ENCODE assay signal across 8 mouse cellular contexts in genomic region chr10:56486584-56486983, GRCm38 (mm10).
DNase-seq lines count a peak whose midpoint lies in the region; ATAC-seq lines count a peak whose summit lies in the region.

No protein-coding gene starts in this region.

- no peaks in the 10 kb centered on the region for H3K9me3 ChIP-seq in embryonic facial prominence, embryonic 13.5 days
- H3K9me3 ChIP-seq in embryonic facial prominence, embryonic 10.5 days, result no peaks in the 10 kb centered on the region
- H3K9me3 ChIP-seq in heart, embryonic 14.5 days (ENCODE audit: control insufficient read depth, low read length), result no peaks in the 10 kb centered on the region

- H3K27ac ChIP-seq in embryonic facial prominence, embryonic 13.5 days, result no peak overlapping the region
- no peak overlapping the region for H3K27ac ChIP-seq in embryonic facial prominence, embryonic 10.5 days (replicated peaks)
- H3K27ac ChIP-seq in heart, embryonic 14.5 days (replicated peaks in 1 of 2; ENCODE audit: control insufficient read depth in 1 of 2, insufficient read depth in 1 of 2, low read depth in 2 of 2, low read length in 2 of 2), result no peak overlapping the region

- no peak overlapping the region for H3K9ac ChIP-seq in embryonic facial prominence, embryonic 13.5 days
- no peak overlapping the region for H3K9ac ChIP-seq in heart, embryonic 14.5 days (ENCODE audit: low read length)

- no peaks in the 10 kb centered on the region for H3K27me3 ChIP-seq in embryonic facial prominence, embryonic 13.5 days
- no peaks in the 10 kb centered on the region for H3K27me3 ChIP-seq in embryonic facial prominence, embryonic 10.5 days (replicated peaks; ENCODE audit: low read depth, poor library complexity, severe bottlenecking)
- no peaks in the 10 kb centered on the region for H3K27me3 ChIP-seq in heart, embryonic 14.5 days (ENCODE audit: control insufficient read depth, insufficient read depth, low read length)

- no peak overlapping the region for H3K4me3 ChIP-seq in embryonic facial prominence, embryonic 13.5 days
- no peak overlapping the region for H3K4me3 ChIP-seq in embryonic facial prominence, embryonic 10.5 days
- no peak overlapping the region for H3K4me3 ChIP-seq in heart, embryonic 14.5 days (ENCODE audit: control insufficient read depth in 1 of 2, insufficient read depth in 1 of 2, low read depth in 1 of 2, low read length in 2 of 2)

- H3K4me2 ChIP-seq in embryonic facial prominence, embryonic 13.5 days, result no peak overlapping the region
- no peak overlapping the region for H3K4me2 ChIP-seq in heart, embryonic 14.5 days (ENCODE audit: low read length)

- H3K36me3 ChIP-seq in embryonic facial prominence, embryonic 13.5 days, result no peaks in the 10 kb centered on the region
- H3K36me3 ChIP-seq in embryonic facial prominence, embryonic 10.5 days (replicated peaks), result no peaks in the 10 kb centered on the region
- H3K36me3 ChIP-seq in heart, embryonic 14.5 days (ENCODE audit: control insufficient read depth, insufficient read depth, low read length), result no peaks in the 10 kb centered on the region

- H3K4me1 ChIP-seq in embryonic facial prominence, embryonic 13.5 days, result peaks cover 6% of the 10 kb centered on the region; the same call in 1 of the 2 replicates
- H3K4me1 ChIP-seq in embryonic facial prominence, embryonic 10.5 days, result no peaks in the 10 kb centered on the region
- peaks cover 0 to 2% of the 10 kb centered on the region in 2 experiments; a peak in 3 of 4 replicates for H3K4me1 ChIP-seq in heart, embryonic 14.5 days (ENCODE audit: control insufficient read depth in 2 of 2, insufficient read depth in 2 of 2, low read length in 2 of 2)

- DNase-seq in embryonic facial prominence, embryonic 10.5 days (ENCODE audit: low spot score), result no peak
- peak; percentile 71 for DNase-seq in adrenal gland, postnatal 14 days
- DNase-seq in layer of hippocampus, postnatal 25 days (ENCODE audit: extremely low spot score in 1 of 2, low spot score in 1 of 2), result no peak
- DNase-seq in right cerebral cortex, postnatal 4 days, result no peak
- DNase-seq in cerebellum, postnatal 10 days, result no peak

- 45% methylated on average over 6 of the region's 6 CpGs for WGBS in embryonic facial prominence, embryonic 13.5 days
- 59% methylated on average over 6 of the region's 6 CpGs for WGBS in embryonic facial prominence, embryonic 10.5 days
- 30% methylated on average over 6 of the region's 6 CpGs for WGBS in heart, embryonic 14.5 days

- 0 out of 2 replicates have a peak, but pooled peaks have one; percentile 26 for ATAC-seq in embryonic facial prominence, embryonic 13.5 days (ENCODE audit: insufficient number of reproducible peaks, insufficient read depth, low FRiP score, low TSS enrichment, low read depth)
- ATAC-seq in heart, embryonic 14.5 days (ENCODE audit: insufficient number of reproducible peaks, insufficient read depth, low FRiP score, low read depth), result peak; percentile 56; the same call in 1 of the 2 replicates
- ATAC-seq in megakaryocyte-erythroid progenitor cell, adult 5-6 weeks (replicated peaks; ENCODE audit: low FRiP score, low TSS enrichment, poor library complexity, severe bottlenecking), result peak; percentile 85

Comparison
In these comparisons a context has a peak if more than half of its experiments do, and no peak if none do; other contexts are left out.
1. ATAC-seq: peak in every context shown above with its lines; median percentile 85 in megakaryocyte-erythroid progenitor cell, adult 5-6 weeks; 56 in heart, embryonic 14.5 days; 26 in embryonic facial prominence, embryonic 13.5 days.